Mouse (Mus musculus): ENCODE measurements at regions not wholly inside any gene's neighbourhood (a gene's known extent, or its start where the extent isn't known, plus 50 kb on each side); places are given as distances from the start of the nearest gene placed in this dataset.
"Not testable (repeated sequence)": the region's sequence is repeated elsewhere in the genome, so short reads cannot be mapped to it uniquely, and the experiment has no call there.

DNA sequence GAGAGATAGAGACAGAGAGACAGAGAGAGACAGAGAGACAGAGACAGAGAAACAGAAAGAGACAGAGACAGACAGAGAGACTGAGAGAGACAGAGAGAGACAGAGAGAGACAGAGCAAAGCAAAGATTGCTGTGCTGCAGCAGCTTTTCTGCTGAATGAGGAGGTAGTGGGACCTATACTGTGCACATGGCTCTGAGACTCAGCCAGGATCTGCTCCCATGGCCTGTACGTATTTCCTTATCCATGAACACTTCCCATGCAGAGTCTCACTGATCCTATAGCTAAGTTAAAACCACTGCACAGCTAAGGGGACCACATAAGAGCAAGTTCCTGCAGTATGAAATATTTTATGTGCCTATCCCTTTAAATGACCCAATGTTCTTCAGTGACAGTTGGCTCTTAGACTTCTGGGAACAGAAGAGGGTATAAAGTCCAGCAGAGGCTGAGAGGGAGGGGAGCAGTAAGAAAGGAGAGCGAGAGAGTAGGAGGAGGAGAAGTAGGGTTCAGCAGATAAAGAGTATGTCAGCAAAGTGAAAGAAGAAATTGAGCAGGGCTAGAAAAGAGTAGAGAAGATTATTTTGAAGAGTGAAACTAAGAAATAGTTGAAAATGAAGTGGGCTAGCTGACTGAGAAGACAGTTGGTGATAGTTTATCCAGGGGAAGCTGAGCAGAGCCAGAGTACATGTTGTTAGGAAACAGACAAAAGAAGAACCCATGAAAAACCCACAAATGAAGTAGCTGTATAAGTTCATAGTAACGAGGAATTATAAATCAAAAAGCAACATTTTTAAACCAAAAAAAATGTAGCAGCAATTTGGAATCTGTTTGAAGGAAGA, 61.4 kb upstream of the Ptger2 start:
- not testable (repeated sequence) for DNase-seq

- DNase-seq = peak; percentile 12 to 56
These were observed 62.6 kb upstream of the Ptgdr start for GRCm38 (mm10) chr14:44921786-44922185.

- no peak for DNase-seq
These were observed 60.2 kb upstream of the Ptgdr start for GRCm38 (mm10) chr14:44919389-44919788.

DNA sequence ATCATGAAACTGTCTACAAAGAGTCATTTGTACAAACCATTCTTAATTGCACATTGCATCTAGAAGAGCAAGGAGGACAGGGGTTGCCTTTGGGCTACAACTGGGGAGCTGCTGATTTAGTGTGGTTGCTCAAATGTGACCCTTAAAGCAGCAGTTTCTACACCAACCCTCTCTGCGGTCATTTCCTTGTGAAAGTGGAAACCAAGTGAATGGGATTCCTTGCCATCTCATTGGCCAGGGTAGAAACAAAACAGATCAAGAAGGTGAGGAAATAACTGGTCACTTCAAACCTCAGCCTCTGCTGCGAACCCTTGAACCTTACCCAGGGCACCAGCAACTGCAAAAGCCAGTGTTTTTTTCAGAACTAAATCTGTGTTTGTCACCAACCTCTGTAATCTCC, 56.5 kb upstream of the Ptgdr start:
- DNase-seq = no peak

GRCm38 (mm10) chr14:44912740-44913139, 53.6 kb upstream of the Ptgdr start:
- no peak for DNase-seq
